Mouse (Mus musculus) right cerebral cortex, postnatal 25 days (tissue): Measurements from ENCODE around the gene Timm8a2.

Experiments
- DNase-seq: peaks from one replicate; pipeline ENCODE4 v3.0.0; 2022

Timm8a2 gene

DNA sequence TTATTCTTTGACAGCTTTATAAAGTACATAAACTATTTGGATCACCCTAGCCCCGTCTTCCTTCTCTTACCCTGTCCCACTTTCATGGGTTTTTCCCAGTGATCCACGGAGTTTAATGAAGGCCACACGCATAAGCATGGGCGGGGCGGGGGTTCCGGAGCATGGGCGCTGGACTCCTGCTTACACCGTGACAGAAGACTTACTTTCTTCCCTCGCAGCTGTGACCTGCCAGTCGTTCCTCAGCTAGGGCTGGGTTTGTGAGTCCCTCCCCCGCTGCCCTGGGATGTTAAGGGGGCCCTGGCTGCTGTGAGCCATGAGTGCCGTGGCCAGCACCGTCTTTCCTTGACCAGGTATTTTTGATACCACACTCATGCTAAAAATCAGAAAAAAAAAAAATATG, 21.7 kb upstream of the Timm8a2 start:
- DNase-seq, result no peak

DNA sequence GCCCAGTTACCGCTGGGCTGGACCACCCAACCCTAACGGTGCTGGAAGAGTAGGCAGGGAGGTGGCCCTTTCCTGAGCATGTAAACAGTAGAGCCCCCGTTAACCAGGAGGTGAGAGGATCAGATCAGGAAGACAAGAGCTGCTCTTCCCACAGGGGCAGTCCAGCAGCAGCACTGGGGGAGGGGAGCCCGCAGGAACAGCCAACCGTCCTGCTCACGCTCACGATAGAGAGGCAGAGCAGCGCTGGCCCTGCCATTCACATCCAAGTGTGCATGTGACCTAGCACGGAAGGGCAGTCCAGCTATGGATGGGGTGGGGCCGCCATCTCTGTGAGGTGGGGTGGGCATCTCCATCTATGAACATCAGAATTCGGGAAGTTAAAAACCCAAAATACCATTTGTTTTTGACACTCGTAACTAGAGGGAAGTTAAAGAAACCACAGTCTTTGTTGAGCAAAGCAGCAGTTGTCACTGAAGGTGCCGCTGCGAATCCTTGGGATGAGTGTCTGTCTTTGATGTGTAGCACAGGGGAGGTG, 21.0 kb upstream of the Timm8a2 start:
- no peak for DNase-seq

DNA sequence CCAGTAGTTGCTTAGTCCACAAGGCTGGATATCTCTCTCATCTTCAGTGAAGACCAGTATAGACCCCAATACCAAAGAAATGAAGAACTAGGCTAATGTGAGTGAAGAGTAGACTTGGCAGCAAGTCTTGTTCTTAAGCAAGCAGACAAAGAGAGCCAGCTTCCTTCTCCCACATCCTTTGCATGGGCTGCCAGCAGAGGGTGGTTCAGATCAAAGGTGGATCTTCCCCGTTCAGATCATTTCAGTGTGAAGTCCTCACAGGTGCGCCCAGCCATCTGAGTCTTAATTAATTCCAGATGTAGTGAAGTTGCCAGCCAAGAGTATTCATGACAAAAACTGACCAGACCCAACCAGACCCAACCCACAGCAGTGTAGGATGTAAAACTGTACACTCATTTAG, 16.5 kb upstream of the Timm8a2 start:
- DNase-seq, result no peak

DNA sequence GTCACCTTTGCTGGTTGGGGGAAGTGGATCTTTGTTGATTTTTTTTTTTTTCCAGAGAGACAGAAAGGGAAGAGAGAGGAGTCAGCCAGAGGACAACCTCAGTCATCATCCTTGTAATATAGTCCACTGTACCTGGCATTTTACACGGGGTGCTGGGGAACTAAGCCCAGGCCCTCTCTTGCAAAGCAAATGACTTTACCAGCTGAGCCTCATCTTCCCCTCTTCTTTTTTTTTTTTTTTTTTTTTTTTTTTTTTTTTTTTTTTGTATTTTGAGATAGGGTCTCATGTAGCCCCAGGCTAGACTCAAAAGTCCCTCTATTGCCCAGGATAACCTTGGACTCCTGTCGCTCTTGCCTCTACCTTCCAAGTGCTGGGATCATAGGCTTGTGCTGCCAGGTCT, 15.1 kb upstream of the Timm8a2 start:
- DNase-seq, result no peak

DNA sequence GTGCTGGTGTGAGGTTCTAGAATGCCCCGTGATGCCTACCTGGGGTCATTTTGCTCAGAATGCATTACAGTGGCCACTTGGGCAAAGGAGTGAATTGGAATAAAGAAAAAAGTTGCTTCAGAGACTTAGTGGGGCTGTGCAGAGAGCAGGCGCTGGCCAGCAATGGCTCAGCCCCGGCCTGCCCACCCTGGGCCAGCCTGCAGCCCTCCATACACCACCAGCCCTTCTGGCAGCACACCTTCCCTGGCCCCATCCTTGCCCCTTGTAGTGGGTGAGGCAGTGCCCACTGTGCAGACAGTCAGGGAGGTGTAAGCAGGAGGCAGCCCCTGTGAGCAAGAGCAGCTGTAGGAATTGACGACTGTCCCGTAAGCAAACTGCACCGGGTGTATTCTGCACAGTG, 13.9 kb upstream of the Timm8a2 start:
- DNase-seq, result no peak

DNA sequence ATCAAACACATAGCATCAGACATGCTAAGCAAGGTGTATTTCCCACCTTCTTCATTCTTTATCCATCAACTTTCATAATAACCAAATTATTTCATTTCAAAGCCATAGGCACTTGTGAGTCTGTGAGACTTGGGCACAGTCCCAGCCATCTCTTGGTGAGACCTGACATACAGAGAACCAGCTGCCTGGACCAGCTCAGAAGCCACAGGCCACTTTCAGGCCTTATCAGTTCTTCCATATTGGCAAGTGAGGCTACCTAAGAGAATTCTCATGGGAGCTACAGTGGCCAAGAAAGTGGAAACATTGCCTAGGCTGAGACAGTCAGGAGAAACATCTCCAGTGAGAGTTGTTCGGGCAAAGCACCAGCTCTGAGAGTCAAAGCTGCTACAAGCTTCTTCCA, 11.4 kb upstream of the Timm8a2 start:
- no peak for DNase-seq

DNA sequence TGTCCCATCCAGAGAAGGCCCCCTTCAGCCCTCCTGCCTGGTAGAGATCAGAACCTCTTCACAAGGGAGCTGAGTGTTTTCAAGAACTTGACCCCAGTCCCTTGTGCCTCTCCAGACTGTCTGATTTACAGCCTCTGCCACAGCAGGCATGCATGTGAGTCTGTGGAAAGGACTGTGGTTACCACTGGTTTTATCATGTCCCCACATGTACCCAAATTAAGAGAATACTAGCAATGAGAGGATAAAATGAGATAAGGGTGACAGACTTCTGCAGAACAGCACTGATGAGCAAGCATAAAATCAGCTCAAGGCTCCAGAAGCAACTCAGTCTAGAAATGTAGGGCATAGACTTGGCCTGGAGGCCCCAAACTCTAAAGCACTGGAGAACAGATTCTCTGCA, 10.5 kb upstream of the Timm8a2 start:
- DNase-seq, result no peak

DNA sequence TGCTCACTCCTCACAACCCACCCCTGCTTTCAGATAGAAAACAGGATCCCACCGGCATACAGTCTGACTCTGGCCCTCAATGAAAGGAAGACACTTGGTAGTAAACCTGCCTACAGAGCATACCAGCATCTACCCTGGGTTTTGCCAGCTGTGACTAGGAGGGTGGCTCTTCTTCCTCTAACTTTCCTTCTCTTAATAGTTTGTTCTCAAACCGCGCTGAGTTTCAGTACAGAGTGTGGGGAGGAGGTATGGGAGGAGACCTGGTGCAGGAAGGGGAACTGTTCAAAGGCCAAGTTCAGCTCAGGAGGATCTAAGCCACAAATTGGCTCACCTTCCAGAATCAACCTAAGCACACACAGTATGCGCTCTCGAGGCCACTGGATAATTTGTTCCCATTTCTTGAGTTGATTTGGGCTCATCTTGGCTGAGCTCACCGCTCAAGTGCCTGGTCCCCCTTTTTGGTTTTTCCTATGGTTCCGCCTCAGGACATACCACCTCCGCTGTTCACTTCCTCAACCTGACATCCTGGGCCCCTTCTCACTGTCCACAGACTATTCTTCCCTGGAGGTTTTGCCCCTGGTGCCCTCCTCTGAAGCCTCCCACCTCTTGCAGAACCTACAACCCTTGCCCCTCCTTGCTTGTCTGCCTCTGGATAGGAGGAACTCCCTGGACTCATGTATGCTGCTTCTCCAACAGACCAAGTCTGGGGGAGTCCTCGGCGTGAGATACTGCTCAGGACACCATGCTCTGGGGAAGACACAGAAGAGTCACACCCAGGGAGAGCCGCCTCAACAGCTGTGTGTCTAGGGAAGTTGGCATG, 5.3 kb upstream of the Timm8a2 start:
- no peak for DNase-seq

DNA sequence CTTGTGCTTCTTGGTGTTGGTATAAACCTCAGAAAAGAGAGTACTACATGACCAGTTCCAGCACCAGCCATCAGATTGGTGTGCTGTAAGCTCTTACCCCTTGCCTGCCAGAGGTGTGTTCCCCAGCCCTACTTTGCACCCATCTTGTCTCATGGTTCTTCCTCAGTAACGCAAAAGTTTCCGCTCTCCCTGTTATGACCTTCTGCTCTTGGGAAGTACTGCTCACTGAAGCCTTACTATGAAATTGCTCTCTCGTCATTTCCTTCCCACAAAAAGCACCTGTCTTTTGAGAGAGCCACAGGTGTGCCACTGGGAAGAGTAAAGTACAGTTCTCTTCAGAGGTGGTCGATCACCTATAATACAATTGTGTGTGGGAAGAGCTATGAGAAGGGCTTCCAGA, 4.6 kb upstream of the Timm8a2 start:
- no peak for DNase-seq

DNA sequence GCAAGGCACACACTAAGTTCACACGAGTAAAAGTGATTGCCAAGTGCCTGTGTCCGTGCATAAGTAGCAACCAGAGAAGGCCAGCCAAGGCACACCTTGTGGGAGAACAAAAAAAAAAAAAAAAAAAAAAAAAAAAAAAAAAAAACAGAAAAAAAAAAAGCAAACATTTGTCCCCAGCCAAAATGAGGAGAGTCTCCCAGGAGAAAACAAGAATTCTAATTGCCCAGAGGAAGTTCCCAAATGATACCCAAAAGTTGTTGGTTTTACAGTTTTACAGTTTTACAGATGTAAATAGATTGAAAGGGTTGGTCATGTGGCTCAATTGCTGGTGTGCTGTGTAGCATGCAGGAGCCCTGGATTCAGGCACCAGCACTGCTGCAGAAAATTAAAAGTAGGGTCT, 2.4 kb upstream of the Timm8a2 start:
- DNase-seq, result no peak

DNA sequence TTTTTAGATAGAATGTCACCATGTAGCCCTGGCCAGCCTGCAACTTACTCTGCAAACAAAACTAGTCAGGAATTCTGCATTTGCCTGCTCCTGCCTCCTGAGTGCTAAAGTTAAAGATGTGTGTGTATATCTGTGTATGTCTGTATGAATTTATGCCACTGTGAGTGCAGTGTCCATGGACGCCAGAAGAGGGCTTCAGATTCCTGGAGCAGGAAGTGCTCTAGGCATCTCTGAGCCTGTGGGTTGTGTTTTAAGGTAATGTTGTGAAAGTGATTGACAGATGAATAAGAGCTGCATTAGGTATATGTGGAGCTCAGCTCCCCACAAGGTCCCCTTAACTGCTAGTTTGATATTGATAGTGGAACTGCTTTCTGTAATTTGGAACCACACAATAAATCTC, 707 bp downstream of the Timm8a2 start:
- no peak for DNase-seq

DNA sequence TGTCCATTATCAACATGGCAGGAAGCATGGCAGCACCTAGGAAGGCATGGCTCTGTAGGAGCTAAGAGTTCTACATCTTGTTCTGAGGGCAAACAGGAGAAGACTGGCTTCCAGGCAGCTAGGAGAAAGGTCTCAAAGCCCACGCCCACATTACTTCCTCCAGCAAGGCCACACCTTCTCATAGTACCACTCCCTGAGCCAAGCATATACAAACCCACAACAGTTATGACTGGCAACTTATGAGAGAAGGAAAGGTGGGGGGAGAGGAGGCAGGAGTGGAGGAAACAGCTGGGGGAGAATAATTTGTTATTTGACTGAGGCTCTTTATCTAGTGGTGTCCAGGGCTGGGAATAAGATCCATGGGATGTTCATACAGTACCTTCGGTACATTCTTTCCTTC, 1.4 kb downstream of the Timm8a2 start:
- DNase-seq, result no peak

DNA sequence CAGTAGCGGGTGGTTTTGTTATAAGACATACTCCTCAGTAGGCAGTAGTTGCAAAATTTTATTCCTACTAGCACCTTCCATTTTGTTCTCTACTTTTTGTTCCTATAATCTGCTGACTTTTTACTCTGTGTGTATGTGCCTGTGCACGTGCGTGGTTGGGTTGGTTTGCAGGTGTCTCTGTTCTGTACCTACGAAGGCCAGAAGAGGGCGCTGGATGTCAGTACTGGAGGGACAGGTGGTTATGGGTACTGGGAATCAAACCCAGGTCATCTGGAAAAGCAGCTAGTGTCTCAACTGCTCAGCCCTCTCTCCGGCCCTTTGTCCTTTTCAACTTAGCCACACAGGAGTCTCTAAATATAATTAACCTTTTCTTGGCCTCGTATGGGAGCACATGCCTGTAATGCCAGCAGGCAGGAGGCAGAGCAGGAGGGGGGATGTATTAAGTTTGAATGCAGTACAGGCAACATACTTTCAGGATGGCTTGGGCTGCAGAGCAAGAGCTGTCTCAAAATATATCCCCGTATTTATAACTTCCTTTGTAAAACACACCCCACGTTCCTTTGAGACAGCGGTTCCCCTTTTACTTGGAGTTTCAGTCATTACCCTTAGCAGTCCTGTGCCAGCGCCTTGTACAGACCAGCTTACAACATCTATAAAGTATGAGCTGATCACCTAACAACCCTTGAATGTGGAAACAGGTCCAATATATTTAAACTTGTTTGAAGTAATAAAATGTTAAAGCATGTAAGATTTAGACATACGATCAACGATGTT, 4.6 kb downstream of the Timm8a2 start:
- DNase-seq, result no peak

DNA sequence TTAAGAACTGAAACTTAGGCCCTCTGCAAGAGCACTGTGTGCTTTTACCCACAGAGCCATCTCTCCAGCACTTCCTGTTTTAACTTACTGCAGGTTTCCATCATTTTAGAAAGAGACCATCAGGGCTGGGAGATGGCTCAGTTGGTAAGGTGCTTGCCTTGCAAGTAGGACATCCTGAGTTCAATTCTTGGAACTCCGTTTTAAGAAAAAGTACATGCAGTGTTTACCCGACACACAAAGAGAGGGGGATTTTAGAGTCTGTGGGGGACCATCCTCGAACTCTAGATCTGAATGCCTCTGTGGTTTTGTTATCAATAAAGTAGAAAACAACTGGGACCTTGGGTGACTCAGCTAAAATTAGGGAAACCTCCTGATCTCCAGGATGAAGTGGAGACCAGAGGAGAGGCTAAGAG, 6.9 kb downstream of the Timm8a2 start:
- no peak for DNase-seq

DNA sequence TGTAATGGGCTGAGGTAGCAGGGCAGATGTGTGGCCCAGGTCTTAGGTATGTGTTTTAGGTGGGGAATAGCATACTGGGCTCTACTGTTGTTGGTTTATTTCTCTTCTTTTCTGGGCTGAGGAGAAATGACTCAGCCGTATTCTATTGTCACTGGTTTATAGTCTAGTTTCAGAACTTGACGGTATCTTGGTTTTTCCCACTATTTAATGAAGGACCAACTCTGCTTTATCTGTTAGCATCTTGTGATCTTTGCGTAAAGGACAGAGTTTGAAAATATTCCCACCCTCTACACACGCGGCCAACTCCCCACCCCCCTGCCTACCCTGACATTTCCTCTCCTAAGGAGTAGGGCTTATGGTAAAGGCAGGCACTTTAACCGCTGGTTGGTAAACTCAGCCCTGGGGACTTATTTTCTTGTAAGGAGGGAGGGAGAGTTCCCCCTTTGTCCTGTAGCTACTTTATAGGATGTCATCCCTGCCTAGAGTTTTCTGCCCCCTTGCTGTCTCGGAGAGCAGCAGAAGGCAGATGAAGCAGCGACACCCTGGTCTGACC, 7.7 kb downstream of the Timm8a2 start:
- DNase-seq, result no peak

DNA sequence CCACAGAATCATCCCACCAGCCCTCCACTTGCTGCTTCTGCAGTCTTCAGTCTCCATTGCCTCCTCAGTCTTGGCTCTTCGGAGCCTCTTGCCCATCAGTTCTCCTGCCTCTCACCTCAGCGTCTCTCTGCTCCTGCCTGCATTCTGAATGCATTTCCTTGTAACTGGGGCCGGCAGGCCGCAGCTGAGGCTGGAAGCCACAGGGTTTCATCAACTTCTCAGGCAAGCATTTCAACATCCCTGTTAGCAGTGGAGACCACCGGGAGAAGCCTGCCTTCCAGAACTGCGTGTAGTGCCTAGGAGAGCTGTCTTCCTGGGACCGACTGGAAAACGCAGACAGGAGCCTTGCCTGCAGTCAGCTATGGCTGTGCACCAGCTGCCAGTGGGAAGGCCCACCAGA, 13.3 kb downstream of the Timm8a2 start:
- DNase-seq, result no peak

DNA sequence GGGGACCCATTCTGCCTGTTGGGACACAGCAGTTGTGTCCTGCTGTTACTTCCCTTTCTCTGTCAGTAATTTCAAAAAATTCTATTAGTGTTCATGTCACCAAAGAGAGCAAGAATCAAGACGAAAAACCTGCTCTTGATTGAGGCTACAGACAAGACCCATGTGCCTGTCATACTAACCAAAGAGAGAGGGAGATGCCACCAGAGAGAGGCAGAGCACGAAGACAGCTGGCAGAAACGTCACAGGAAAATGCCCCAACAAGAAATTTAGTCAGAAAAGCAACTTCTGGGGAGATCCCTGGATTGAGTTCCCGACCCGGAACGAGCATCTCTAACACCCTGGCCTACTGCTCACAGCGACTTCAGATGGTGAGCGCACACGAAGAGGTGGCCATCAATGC, 14.3 kb downstream of the Timm8a2 start:
- no peak for DNase-seq

DNA sequence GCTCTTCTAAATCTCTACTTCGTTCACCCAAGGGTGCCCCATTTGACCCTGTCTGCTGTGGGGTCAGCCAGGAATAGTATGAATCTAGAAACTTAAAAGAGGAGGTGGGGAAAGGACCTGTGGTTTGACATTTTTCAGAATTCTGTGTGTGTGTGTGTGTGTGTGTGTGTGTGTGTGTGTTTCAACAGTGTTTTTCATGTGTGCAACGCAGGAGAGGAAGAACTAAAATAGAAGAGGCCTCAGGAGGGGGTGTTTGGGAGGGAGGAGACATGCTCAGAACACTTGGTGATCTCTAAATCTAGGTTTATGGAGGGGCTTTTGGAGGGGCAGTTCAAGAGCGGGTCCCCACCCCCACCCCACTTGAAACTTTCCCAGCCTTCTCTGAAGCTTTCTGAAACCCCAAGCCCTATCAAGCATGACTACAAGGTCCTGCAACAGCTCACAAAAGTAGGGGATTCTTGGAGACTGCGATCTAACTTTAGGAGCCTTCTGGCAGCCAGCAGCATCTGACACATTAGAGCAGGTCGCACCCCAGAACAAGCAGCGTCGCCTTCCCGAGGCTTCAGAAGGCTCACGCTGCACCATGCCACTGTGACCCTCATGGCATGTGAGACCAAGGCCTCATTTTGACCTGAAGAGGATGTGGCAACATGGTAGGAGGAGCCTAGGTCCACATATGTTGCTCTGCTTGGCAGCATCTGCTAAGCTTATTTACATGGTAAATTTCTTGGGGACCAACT, 18.6 kb downstream of the Timm8a2 start:
- DNase-seq, result no peak

DNA sequence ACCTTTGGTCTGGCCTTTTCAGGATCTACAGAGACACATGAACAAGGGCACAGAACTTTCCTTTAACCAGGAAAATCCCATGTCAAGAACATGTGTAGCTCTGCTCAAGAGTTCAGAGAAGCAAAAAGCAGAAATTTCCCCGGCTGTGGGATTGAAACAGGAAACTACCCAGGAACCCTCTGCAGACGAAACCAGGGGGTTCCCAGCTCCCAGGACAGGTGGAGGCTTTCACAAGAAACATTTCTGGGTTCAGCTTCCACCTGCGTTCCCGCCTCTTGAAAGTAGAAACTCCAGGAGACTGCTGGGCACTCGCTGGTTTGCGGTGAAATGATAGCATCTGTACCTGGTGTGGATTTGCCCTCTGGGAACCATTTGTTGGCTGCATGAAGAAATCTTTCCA, 22.4 kb downstream of the Timm8a2 start:
- DNase-seq, result no peak

DNA sequence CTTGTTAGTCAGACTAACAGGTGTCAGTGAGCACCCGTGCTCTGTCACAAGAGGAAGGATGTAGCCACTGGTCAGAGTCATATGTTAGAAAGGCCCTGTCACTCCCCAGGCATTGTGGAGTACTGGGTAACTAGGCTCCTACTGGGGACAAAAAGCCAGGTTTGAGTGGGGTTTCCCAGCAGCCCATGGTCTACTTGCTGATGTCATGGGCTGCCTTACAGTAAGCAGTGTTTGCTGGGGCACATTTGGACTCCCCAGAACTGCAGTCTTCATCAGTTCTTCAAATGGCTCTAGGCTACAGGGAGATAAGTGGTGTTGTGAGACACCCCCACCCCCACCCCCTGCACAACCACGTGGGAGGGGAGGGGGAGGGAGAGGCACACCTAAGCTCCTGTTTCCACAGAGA, 23.5 kb downstream of the Timm8a2 start:
- no peak for DNase-seq

DNA sequence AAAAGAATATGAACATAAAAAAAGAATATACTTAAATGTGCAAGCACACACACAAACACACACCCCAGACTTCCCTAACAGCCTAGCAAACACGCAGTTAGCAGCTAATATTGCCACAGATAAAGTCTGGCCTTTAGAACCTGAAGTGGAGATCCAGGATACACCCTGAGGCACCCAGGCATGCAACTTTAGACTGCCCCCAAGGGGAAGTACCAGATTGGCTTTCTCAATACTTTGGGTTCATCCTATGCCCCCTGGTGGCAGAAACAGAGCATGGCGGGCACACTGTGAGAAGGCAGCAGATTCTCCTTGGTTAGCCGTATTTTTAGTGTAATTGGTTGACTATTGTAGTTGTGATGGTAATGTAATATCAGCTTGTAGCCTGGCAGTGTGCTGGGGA, 26.2 kb downstream of the Timm8a2 start:
- DNase-seq, result peak; percentile 69

DNA sequence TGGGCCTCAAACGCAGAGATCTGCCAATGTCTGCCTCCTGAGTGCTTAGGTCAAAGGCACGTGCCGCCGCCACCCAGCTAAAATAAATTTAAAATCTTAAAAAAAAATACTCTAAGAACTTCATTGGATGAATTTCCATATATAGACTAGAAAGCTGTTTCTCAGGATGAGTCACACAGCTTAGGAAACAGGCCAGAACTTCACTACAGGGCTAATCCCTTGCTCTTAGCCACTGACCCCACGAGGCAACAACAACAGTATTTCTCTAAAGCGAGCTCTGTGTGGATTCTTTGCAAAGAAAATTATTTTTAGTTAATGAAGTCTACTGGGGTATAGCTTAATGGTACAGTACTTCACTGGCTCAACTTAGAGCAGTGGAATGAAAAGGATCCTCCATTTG, 26.9 kb downstream of the Timm8a2 start:
- no peak for DNase-seq

DNA sequence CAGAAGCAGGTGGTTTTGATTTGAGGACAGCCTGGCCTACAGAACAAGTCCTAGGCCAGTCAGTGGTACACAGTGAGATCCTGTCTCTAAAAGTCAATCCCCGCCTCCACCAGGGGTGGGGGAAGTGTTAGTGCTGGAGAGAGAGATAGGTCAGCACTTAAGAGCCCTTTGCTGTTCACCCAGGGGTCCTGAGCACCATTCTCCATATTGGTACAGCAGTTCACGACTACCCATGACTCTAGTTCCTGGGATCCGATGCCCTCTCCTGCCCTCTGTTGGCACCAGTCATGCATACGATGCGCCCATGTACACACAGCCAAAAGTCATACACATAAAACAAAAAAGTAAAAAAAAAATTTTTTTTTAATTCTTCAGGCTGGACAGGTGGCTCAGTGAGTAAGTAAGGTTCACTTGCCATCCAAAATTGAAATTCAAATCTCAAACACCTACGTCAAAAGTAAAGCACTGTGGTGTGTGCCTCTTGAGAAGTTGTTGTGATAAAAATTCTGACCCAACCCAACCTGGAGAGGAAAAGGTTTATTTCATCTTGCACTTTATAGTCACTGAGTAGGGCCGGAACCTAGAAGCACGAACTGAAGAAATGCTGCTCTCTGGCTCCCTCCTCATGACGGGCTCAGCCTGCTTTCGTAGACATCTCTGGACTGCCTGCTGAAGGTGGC, 28.1 kb downstream of the Timm8a2 start:
- no peak for DNase-seq
